Mouse (Mus musculus) ES-Bruce4 (cell line): ENCODE results near the gene Mecom.

ENCODE experiments used
- CTCF ChIP-seq: IDR thresholded peaks from one replicate; pipeline ENCODE4 v1.8.1; 2011; ENCODE audit warnings: low read depth, low read length
- EP300 ChIP-seq: IDR thresholded peaks from 2 replicates; pipeline ENCODE4 v1.6.1; 2011; ENCODE audit warnings: low read depth, low read length; ENCODE audit not compliant: insufficient read depth
- POLR2A ChIP-seq: IDR thresholded peaks from one replicate; pipeline ENCODE4 v1.8.1; 2011; ENCODE audit warnings: low read length; ENCODE audit not compliant: insufficient read depth

DNA sequence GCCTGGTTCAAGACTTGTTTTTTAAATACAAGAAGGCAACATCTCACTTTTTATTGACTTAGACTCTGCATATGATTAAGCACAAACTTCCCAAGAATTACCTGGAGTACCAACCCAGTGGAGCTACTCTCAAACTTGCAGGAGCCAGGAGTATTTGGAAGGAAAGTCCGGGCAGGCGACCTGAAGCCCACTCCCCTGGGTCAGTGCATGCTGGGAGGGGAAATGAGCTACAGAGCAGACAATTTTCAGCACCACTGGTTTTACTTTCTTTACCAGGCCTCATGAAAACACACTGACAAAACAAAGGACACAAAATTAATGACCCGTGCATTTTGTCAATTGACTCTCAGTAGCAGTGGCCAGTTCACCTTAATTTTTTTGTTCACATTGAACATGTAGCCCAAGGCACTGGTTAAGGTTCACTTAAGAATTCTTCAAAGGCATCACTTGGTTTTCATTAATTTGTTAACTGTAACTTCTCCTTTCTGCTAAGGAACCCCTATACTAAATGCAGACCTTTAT lies 434.5 kb downstream of the Mecom start:
- TF ChIP-seq POLR2A (no peak), EP300 (no peak), CTCF (no peak)
